Mouse (Mus musculus): ENCODE measurements around the gene Mvb12b.

GRCm38 (mm10) chr2:33754317-33754633 is 133.5 kb downstream of the Mvb12b start:
- TF ChIP-seq GATA1 (IDR thresholded peaks at IDR 0.05; ENCODE audit: borderline replicate concordance, low read length) (no peak), FLI1 (IDR thresholded peaks at IDR 0.05; ENCODE audit: low read length) (no peak)

Data from megakaryocyte, embryonic 14.5 days (primary cell).